ENCODE assay signal across 9 mouse cellular contexts in the genomic region with DNA sequence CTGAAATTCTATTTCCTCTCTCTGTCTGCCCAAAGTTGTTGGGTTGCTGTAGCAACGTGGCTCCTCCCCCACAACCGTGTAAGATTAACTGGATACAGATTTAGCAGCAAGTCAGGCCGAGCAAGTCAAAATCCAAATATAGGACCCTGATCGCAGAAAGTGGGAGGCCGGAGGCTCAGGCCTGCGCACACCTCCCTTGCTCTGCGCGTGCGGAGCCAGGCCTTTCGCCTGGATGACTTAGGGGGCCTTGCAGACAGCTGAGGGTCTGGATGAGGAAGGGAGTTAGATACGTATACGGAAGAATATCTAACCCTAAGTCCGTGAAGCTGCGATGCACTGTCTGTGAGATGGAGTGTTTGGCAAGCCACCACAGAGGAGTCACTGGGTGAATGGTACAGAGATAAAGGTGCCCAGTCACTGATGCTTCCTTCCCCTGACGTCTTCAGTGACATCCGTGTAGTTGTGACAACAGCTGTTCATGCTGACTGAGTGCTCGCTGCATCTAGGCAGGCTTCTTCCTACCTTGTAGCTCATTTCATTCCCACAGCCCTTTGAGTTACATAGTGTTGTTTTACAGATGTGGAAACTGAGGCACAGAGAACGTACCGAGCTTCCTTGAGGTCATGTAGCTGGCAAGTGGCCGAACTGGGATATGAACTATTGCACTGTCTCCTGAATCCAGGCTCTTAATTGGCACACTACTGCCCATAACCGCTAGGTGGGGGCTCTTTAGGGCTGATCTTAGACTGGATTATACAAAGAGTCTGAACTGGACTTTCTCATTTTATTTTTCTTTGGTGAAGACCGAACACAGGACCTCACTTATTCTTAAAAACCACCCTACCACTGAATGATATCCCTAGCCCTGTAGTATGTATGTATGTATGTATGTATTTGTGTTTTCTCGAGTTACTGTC. TPM values are rescaled to one million over a fixed set of nuclear protein-coding genes. Genes with fewer than 3 reads are reported as not detected.
A peak's percentile ranks its signal among the peaks of the same experiment; 100 is the strongest.
DNase-seq lines count a peak whose midpoint lies in the region; ATAC-seq and TF ChIP-seq lines count a peak whose summit lies in the region.
"Had no signal": no experiment of that assay in that cellular context is flagged by ENCODE, and none has a peak within 500 bp of the region (broad histone marks: within the 10 kb centered on the region; RNA-seq: fewer than 3 reads in every experiment).

No protein-coding gene starts in this region.

- H3K79me2 ChIP-seq in myocyte (ENCODE audit: control insufficient read depth, insufficient read depth): peaks cover 49% of the 10 kb centered on the region

- H3K4me3 ChIP-seq in embryonic facial prominence, embryonic 10.5 days: peak overlapping the region; percentile 22; the same call in 1 of the 2 replicates
- no peak overlapping the region for H3K4me3 ChIP-seq in intestine, embryonic 15.5 days (replicated peaks)
- no peak overlapping the region for H3K4me3 ChIP-seq in myocyte
- H3K4me3 ChIP-seq: erythroblast, embryonic 14.5 days had no signal

- DNase-seq in NIH3T3 (ENCODE audit: low read depth): peak; percentile 62
- peak; percentile 85 for DNase-seq in embryonic facial prominence, embryonic 10.5 days (ENCODE audit: low spot score)
- peak; percentile 97 for DNase-seq in heart, adult 11 months
- DNase-seq in left cerebral cortex, postnatal 25 days (ENCODE audit: low spot score in 2 of 2): peak; percentile 64 to 88
- DNase-seq in spleen, adult 12 weeks (ENCODE audit: low spot score): no peak
- no peak for DNase-seq in T-cell, adult 2 months (ENCODE audit: low spot score)

- H3K4me2 ChIP-seq in intestine, embryonic 15.5 days (replicated peaks): peak overlapping the region; percentile 30; the same call in 1 of the 2 replicates
- H3K4me2 ChIP-seq in myocyte (ENCODE audit: low read depth): peak overlapping the region; percentile 30

- H3K9me3 ChIP-seq in embryonic facial prominence, embryonic 10.5 days: no peaks in the 10 kb centered on the region
- H3K9me3 ChIP-seq in intestine, embryonic 15.5 days: no peaks in the 10 kb centered on the region

- no peak overlapping the region for H3ac ChIP-seq in myocyte (ENCODE audit: control insufficient read depth, insufficient read length)

- peak overlapping the region; percentile 78 for H3K27ac ChIP-seq in embryonic facial prominence, embryonic 10.5 days (replicated peaks)
- H3K27ac ChIP-seq in intestine, embryonic 15.5 days: 0 out of 2 replicates have a peak overlapping the region, but pooled peaks have one; percentile 37

- 61% methylated on average over 23 of the region's 23 CpGs for WGBS in embryonic facial prominence, embryonic 10.5 days
- WGBS in intestine, embryonic 15.5 days: 46% methylated on average over 23 of the region's 23 CpGs

- intact Hi-C loops in left cerebral cortex, postnatal 25 days (cut with DNase I): loop anchor here (2.0 to 5.0 kb wide), 2 partner anchors 43 to 60 kb away; a partner anchor contains a TSS

- H3K9ac ChIP-seq in intestine, embryonic 15.5 days: no peak overlapping the region

- TF ChIP-seq POLR2A in myocyte (IDR thresholded peaks at IDR 0.05; ENCODE audit: insufficient read length, low read depth): peak; percentile 10

- H3K27me3 ChIP-seq in embryonic facial prominence, embryonic 10.5 days (replicated peaks; ENCODE audit: low read depth, poor library complexity, severe bottlenecking): no peaks in the 10 kb centered on the region
- H3K27me3 ChIP-seq in intestine, embryonic 15.5 days (replicated peaks): no peaks in the 10 kb centered on the region
- no peaks in the 10 kb centered on the region for H3K27me3 ChIP-seq in myocyte (ENCODE audit: control insufficient read depth, insufficient read depth, insufficient read length)

- peaks cover 35% of the 10 kb centered on the region for H3K4me1 ChIP-seq in embryonic facial prominence, embryonic 10.5 days
- H3K4me1 ChIP-seq in intestine, embryonic 15.5 days (replicated peaks): 0 out of 2 replicates have a peak, but pooled peaks cover 2% of the 10 kb centered on the region

- peak; percentile 81 for ATAC-seq in intestine, embryonic 15.5 days

- H3K36me3 ChIP-seq in embryonic facial prominence, embryonic 10.5 days (replicated peaks): no peaks in the 10 kb centered on the region
- no peaks in the 10 kb centered on the region for H3K36me3 ChIP-seq in intestine, embryonic 15.5 days
- H3K36me3 ChIP-seq in myocyte (ENCODE audit: control insufficient read depth, insufficient read depth): no peaks in the 10 kb centered on the region

TF ChIP-seq in myocyte, 11 proteins besides CTCF, POLR2A, EP300 and RAD21:
- TF ChIP-seq MYOD1 (IDR thresholded peaks at IDR 0.05; ENCODE audit: control insufficient read depth in 1 of 3, insufficient read length in 2 of 3, low read depth in 2 of 3) (peak in 1 of 3 experiments; percentile 55), CEBPB (IDR thresholded peaks at IDR 0.05; ENCODE audit: insufficient read depth, poor library complexity, severe bottlenecking) (no peak)
TF ChIP-seq in myocyte: peak in this region for 1.

RNA-seq across cellular contexts. Expression of a gene that starts 59.5 kb away (rescaled TPM):
- 3.1 and 4.6 TPM in 2 replicates for polyA plus RNA-seq in embryonic facial prominence, embryonic 10.5 days (2016; fragmentation: Nextera tagmentation; extraction: Ambion mirVana)
- polyA plus RNA-seq in intestine, embryonic 15.5 days (2015; fragmentation: Nextera tagmentation; extraction: Ambion mirVana): 5.2 and 5.4 TPM in 2 replicates
- 10 to 100 TPM; 23.7 to 25.7 TPM for total RNA-seq in left cerebral cortex, postnatal 25 days (2021)
- 15.7 TPM for polyA plus RNA-seq in myocyte (2012; fragmentation: generic; extraction: Trizol)

Comparison
In these comparisons a context has a peak if more than half of its experiments do, and no peak if none do; other contexts are left out.
1. DNase-seq: peak in NIH3T3 (single experiment), embryonic facial prominence, embryonic 10.5 days (single experiment), heart, adult 11 months (single experiment) and left cerebral cortex, postnatal 25 days (2 of 2); none in spleen, adult 12 weeks (single experiment) and T-cell, adult 2 months (single experiment).